Mouse (Mus musculus) lung, adult 2 months (tissue): ENCODE results near the gene Acsl4.

Experiments used
- CTCF ChIP-seq: fragments of 200-500 bp; IDR thresholded peaks from 2 replicates; pipeline ENCODE4 v1.5.1; 2011; ENCODE audit warnings: mild to moderate bottlenecking, low read length, control low read depth; ENCODE audit not compliant: insufficient read depth
- POLR2A ChIP-seq: fragments of 200-500 bp; IDR thresholded peaks from 2 replicates; pipeline ENCODE4 v1.6.1; 2011; ENCODE audit warnings: low read depth, mild to moderate bottlenecking, control low read depth, low read length, borderline replicate concordance; ENCODE audit errors: extremely low read depth

DNA sequence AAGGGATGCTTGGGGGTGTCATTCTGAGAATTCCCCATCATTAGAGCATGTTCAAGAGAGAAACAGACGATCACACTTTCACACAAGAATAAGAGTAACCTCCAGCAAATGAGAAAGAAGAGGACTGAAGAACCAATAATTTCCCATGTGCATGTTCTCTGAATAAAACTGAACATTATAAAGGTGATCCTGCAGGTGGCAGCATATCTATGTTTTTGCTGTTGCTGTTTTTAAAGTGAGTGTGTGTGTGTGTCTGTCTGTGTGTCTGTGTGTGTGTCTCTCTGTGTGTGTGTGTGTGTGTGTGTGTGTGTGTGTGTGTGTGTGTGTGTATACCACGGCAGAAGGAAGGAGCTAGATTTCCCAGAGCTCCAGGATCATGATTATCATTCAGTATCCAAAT, 64.6 kb downstream of the Acsl4 start:
- no peak for TF ChIP-seq POLR2A
- no peak for TF ChIP-seq CTCF
